Mouse (Mus musculus): ENCODE results near the gene Ypel1. TPM values are rescaled to one million over a fixed set of nuclear protein-coding genes. Genes with fewer than 3 reads are reported as not detected.
A peak's percentile ranks its signal among the peaks of the same experiment; 100 is the strongest.

The Ypel1 gene
- polyA plus RNA-seq, 1 experiment from 2014 or later = 9.9 TPM

DNA sequence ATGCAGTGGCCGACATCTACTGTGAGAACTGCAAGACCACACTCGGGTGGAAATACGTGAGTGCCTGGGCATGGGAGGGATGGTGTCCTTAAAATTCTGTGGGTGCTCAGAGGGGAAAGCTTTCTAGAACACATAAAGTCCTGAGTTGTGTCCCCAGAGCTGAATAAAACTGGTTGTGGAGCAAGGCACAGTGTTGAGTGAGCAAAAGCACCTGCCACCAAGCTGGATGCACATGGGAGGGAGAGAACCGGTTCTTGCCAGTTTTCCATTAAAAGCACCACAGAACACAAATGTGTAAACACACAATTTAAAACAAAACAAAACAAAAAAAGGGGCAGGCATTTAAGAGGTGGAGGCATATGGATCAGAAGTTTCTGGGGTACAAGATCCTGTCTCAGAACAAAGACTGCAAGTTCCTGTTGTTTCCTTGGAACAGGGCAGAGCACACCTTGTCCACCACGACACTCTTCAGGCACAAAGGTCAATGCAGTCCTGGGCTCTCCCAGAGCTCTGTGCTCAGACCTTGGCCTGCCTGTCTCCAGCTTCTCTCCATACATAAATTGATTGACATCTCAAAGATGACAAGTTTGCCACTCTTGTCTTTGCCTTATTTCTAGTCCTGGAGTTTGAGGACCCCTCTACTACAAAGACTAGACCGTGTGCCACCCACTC, 12.8 kb downstream of the Ypel1 start:
- WGBS = 77% methylated on average over 6 of the region's 6 CpGs

DNA sequence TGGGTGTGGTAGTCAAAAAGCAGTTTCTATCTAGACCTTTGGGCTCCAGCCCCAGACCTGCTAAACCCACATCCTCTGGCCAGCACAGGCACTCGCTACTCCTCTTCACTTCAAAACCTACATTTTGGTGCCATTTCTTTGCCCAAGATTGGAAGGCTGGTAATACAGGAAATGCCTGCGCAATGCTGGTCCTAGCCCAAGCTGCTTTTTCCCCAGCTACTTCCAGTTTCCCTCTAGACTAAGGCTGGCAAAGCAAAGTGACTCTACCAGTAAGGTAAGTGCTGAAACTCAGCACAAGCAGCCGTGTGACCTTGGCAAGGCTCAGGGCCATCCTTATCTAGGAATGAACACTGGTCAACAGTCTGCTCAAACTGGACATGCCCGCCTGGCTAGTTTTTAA, 16.1 kb downstream of the Ypel1 start:
- no peak overlapping the region for H3K9ac ChIP-seq (ENCODE audit: low read depth, low read length)
- H3K4me2 ChIP-seq (ENCODE audit: low read depth, low read length) = no peak overlapping the region
- H3K27me3 ChIP-seq (replicated peaks; ENCODE audit: control insufficient read depth, insufficient read depth, low read length) = no peaks in the 10 kb centered on the region
- H3K27ac ChIP-seq (ENCODE audit: low read length) = no peak overlapping the region
- no peaks in the 10 kb centered on the region for H3K9me3 ChIP-seq (ENCODE audit: control insufficient read depth, low read length)
- ATAC-seq = peak; percentile 13
- no peak overlapping the region for H3K4me3 ChIP-seq (ENCODE audit: low read length)
- H3K36me3 ChIP-seq (ENCODE audit: control insufficient read depth, insufficient read depth, low read length) = peaks cover 26% of the 10 kb centered on the region
- 0 out of 2 replicates have a peak, but pooled peaks cover 2% of the 10 kb centered on the region for H3K4me1 ChIP-seq (ENCODE audit: control insufficient read depth, insufficient read depth, low read length)
- 78% methylated on average over 4 of the region's 4 CpGs for WGBS

More for the DNA sequence above, 12.8 kb downstream of the Ypel1 start:
- Histone ChIP-seq H3K9me3 (ENCODE audit: control insufficient read depth, low read length) (no peaks in the 10 kb centered on the region), H3K4me1 (ENCODE audit: control insufficient read depth, insufficient read depth, low read length) (0 out of 2 replicates have a peak, but pooled peaks cover 2% of the 10 kb centered on the region), H3K4me2 (ENCODE audit: low read depth, low read length) (no peak overlapping the region), H3K9ac (ENCODE audit: low read depth, low read length) (no peak overlapping the region), H3K27ac (ENCODE audit: low read length) (peak overlapping the region; percentile 27), H3K27me3 (replicated peaks; ENCODE audit: control insufficient read depth, insufficient read depth, low read length) (no peaks in the 10 kb centered on the region), H3K4me3 (ENCODE audit: low read length) (no peak overlapping the region), H3K36me3 (ENCODE audit: control insufficient read depth, insufficient read depth, low read length) (peaks cover 14% of the 10 kb centered on the region)
- peak; percentile 85 for ATAC-seq

DNA sequence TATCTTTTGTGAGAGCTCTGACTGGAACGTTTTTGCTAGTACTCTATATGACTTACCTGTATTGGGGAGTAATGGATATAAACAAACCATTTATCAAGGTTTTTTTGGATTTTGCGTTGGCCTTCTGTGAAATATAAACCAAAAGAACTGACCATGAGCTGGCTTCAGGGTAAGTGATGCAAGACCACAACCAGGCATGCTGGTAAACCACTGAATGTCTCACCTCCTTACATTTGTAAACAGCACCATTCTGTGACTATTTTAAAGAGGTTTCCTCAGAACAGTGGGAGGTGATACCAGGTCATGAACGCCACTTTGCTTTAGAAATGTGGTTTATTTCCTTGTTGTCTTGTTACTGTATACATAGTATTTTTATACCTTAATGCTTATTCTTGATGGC, 16.7 kb downstream of the Ypel1 start:
- Histone ChIP-seq H3K9ac (ENCODE audit: low read depth, low read length) (no peak overlapping the region), H3K27ac (ENCODE audit: low read length) (no peak overlapping the region), H3K27me3 (replicated peaks; ENCODE audit: control insufficient read depth, insufficient read depth, low read length) (no peaks in the 10 kb centered on the region), H3K36me3 (ENCODE audit: control insufficient read depth, insufficient read depth, low read length) (peaks cover 26% of the 10 kb centered on the region), H3K4me1 (ENCODE audit: control insufficient read depth, insufficient read depth, low read length) (0 out of 2 replicates have a peak, but pooled peaks cover 2% of the 10 kb centered on the region), H3K4me3 (ENCODE audit: low read length) (no peak overlapping the region), H3K4me2 (ENCODE audit: low read depth, low read length) (no peak overlapping the region), H3K9me3 (ENCODE audit: control insufficient read depth, low read length) (no peaks in the 10 kb centered on the region)
- ATAC-seq = no peak
- 64% methylated on average over 3 of the region's 3 CpGs for WGBS

DNA sequence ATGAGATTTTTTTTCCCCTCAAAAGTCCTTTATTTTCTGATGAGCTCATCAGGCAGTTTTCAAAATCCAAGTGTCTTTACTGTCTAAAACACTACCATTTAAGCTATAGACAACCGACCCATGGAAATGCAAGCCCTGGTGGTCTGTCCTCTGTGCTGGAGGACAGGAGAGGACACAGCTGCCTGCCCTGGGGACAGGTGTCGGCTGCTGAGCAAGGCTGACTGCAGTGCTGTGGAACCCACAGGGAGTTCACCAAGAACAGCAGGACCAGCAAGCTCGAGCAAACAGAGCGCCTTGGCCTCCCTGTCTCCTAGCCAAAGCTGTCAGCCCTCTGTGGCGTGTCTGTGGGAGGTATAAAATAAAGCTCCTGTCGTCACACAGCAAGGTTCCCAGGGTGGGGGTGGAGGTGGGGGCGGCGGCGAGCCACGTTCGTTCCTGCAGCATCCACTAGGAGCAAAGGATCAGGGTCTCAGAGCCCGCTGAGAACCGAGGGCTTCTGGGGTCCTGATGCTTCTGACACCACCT, 17.2 kb downstream of the Ypel1 start:
- Histone ChIP-seq H3K9me3 (ENCODE audit: control insufficient read depth, low read length) (no peaks in the 10 kb centered on the region), H3K4me3 (ENCODE audit: low read length) (no peak overlapping the region), H3K9ac (ENCODE audit: low read depth, low read length) (no peak overlapping the region), H3K27ac (ENCODE audit: low read length) (no peak overlapping the region), H3K27me3 (replicated peaks; ENCODE audit: control insufficient read depth, insufficient read depth, low read length) (no peaks in the 10 kb centered on the region), H3K36me3 (ENCODE audit: control insufficient read depth, insufficient read depth, low read length) (peaks cover 31% of the 10 kb centered on the region), H3K4me1 (ENCODE audit: control insufficient read depth, insufficient read depth, low read length) (0 out of 2 replicates have a peak, but pooled peaks cover 2% of the 10 kb centered on the region), H3K4me2 (ENCODE audit: low read depth, low read length) (no peak overlapping the region)
- WGBS = 75% methylated on average over 13 of the region's 13 CpGs
- ATAC-seq = no peak

DNA sequence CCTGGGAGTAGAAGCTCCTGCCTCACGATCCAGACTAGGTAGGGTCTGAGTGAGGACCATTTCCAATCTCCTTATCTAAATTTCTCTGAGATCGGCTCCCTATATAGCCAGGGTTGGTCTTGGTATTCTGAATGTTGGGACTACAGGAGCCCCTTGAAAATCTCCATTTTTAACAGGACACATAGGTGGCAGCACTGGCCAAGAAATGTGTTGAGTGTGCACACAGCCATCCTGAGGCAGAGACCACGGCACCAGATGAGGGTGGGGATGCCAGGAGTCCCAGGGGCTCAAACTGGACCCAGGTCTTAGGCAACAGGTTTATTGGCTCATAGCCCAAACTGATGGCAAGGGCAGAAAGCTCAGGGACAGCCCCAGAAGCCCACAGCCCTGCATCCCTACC, 18.9 kb downstream of the Ypel1 start:
- Histone ChIP-seq H3K9me3 (ENCODE audit: control insufficient read depth, low read length) (no peaks in the 10 kb centered on the region), H3K4me3 (ENCODE audit: low read length) (no peak overlapping the region), H3K27ac (ENCODE audit: low read length) (no peak overlapping the region), H3K36me3 (ENCODE audit: control insufficient read depth, insufficient read depth, low read length) (peaks cover 34% of the 10 kb centered on the region), H3K4me2 (ENCODE audit: low read depth, low read length) (no peak overlapping the region), H3K27me3 (replicated peaks; ENCODE audit: control insufficient read depth, insufficient read depth, low read length) (no peaks in the 10 kb centered on the region), H3K4me1 (ENCODE audit: control insufficient read depth, insufficient read depth, low read length) (no peaks in the 10 kb centered on the region), H3K9ac (ENCODE audit: low read depth, low read length) (no peak overlapping the region)
- 66% methylated on average over 3 of the region's 3 CpGs for WGBS
- no peak for ATAC-seq

DNA sequence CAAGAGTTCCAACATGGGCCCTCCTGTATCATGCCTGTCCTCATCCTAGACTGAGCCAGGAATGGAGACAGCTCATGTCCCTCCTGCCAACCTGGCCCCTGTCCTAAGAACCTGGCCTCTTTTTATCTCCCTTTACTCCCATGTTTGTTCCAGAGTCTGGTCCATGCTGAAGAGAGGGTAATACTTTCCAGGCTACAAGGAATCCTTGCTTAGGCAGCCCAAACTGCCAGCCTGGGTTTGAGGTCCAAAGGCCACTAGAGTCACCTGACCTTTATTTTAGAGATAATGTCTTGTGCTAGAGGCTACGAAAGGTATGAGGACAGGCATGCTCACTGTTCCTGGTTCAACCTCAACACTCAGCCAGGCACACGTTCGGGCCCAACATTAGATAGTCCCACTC, 27.4 kb downstream of the Ypel1 start:
- Histone ChIP-seq H3K27me3 (replicated peaks; ENCODE audit: control insufficient read depth, insufficient read depth, low read length) (no peaks in the 10 kb centered on the region), H3K36me3 (ENCODE audit: control insufficient read depth, insufficient read depth, low read length) (peaks cover 26% of the 10 kb centered on the region), H3K9me3 (ENCODE audit: control insufficient read depth, low read length) (no peaks in the 10 kb centered on the region), H3K4me1 (ENCODE audit: control insufficient read depth, insufficient read depth, low read length) (peaks cover 2% of the 10 kb centered on the region; the same call in 1 of the 2 replicates), H3K9ac (ENCODE audit: low read depth, low read length) (no peak overlapping the region), H3K4me2 (ENCODE audit: low read depth, low read length) (no peak overlapping the region), H3K27ac (ENCODE audit: low read length) (peak overlapping the region; percentile 48), H3K4me3 (ENCODE audit: low read length) (no peak overlapping the region)
- WGBS = 80% methylated on average over 3 of the region's 3 CpGs
- ATAC-seq = peak; percentile 78

DNA sequence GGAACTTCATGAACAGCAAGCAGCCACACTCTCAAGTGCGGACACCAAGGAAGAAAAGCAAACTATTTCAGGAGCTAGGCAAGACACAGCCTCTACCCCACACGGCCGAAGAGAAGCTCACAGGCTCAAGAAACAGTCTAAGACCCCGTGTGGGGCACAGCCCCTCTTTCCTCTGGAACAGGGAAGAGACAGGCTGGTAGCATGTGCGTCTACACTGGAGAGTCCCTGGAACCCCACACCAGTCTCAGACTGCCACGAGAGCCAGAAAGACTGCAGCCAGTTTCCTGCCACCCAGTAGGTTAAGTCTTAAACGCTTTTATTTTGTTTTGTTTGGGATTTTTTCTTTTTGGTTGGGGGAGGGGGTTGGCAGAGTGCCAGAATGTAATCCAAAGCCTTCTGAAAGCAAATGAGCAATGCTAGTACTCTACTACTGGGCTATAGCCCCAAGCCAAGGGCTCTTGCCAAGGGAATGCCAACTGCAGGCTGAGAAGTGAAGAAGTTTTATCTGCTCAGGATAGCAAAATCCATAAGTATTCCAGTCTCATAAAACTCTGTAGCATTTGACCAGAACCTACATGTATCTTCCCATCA, 33.2 kb downstream of the Ypel1 start:
- Histone ChIP-seq H3K4me3 (ENCODE audit: low read length) (no peak overlapping the region), H3K27me3 (replicated peaks; ENCODE audit: control insufficient read depth, insufficient read depth, low read length) (no peaks in the 10 kb centered on the region), H3K9ac (ENCODE audit: low read depth, low read length) (no peak overlapping the region), H3K36me3 (ENCODE audit: control insufficient read depth, insufficient read depth, low read length) (peaks cover 9% of the 10 kb centered on the region), H3K27ac (ENCODE audit: low read length) (no peak overlapping the region), H3K4me2 (ENCODE audit: low read depth, low read length) (no peak overlapping the region), H3K9me3 (ENCODE audit: control insufficient read depth, low read length) (no peaks in the 10 kb centered on the region), H3K4me1 (ENCODE audit: control insufficient read depth, insufficient read depth, low read length) (no peaks in the 10 kb centered on the region)
- no peak for ATAC-seq
- WGBS = 66% methylated on average over 7 of the region's 7 CpGs

DNA sequence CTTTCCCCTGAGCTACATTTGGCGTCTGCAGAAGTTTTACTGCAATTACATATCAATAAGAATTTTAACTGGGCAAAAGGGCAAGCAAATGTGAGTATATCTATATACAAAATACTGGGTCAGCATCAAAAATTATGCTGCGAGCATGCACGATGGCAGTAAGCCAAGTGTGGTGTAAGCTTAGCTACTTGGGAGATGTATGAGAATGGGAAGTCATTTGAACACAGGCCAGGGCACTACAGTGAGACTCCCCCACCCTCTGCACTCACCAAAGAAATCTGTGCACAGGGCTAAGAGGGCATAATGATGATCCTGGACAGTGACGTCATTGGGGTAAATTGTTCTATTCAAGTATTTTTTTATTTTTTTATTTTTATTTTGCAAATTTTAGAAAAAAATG, 35.1 kb downstream of the Ypel1 start:
- H3K4me1 ChIP-seq (ENCODE audit: control insufficient read depth, insufficient read depth, low read length) = no peaks in the 10 kb centered on the region
- no peaks in the 10 kb centered on the region for H3K9me3 ChIP-seq (ENCODE audit: control insufficient read depth, low read length)
- no peak overlapping the region for H3K9ac ChIP-seq (ENCODE audit: low read depth, low read length)
- H3K27me3 ChIP-seq (replicated peaks; ENCODE audit: control insufficient read depth, insufficient read depth, low read length) = no peaks in the 10 kb centered on the region
- no peak for ATAC-seq
- peaks cover 6% of the 10 kb centered on the region for H3K36me3 ChIP-seq (ENCODE audit: control insufficient read depth, insufficient read depth, low read length)
- 68% methylated on average over 4 of the region's 4 CpGs for WGBS
- H3K4me2 ChIP-seq (ENCODE audit: low read depth, low read length) = no peak overlapping the region
- no peak overlapping the region for H3K4me3 ChIP-seq (ENCODE audit: low read length)
- H3K27ac ChIP-seq (ENCODE audit: low read length) = no peak overlapping the region

DNA sequence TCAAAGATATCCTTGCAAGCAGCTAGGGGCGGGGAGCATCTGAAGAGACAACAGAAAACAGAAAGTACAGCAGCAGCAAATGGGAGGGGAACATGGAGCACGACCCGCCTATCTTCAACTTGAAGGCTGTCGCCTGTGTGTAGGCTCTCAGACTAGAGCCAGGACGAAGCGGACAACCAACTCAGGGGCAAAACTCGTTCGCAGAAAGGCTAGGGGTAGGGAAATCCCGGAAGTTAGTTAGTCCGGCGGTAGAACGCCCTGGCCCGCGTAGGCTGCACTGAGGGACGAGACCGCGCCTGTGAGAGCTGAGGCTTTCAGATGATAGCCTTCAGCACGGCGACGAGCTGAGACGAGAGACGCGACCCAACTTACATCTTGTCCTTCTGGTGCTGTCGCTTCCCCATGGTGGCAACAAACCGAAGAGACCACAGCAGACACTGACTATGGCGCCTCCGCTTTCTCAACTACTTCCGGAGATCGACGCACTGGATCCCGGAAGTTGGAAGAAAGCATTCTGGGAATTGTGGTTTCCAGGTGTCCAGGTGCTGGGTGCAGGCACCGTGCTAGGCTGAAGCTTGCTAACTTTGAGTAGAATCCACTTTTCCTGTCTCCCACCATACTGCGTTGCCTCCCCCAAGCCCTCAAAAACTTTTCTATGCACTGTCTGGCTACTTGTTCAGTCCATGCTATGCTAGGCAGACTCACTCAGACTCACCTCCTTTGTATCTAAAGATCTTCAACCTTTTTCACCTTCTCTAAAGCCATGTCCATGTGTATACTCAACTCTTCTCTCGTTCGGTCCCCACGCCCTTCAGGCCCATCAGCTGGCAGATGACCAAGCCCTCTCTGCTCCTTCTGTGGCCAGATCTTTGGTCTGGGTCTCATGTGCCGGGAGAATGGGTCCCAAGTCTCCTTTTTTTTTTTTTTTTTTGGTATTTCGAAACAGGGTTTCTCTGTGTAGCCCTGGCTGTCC, 41.6 kb downstream of the Ypel1 start, which contains the start of gene Ppil2:
Gene Ppil2, minus strand, starts transcription at position 487 of the 973 bp plus-strand sequence.
- Histone ChIP-seq H3K27me3 (replicated peaks; ENCODE audit: control insufficient read depth, insufficient read depth, low read length) (no peaks in the 10 kb centered on the region), H3K4me2 (ENCODE audit: low read depth, low read length) (peak within 1 kb of the TSS; percentile 52), H3K9me3 (ENCODE audit: control insufficient read depth, low read length) (no peaks in the 10 kb centered on the region), H3K4me1 (ENCODE audit: control insufficient read depth, insufficient read depth, low read length) (peaks cover 5% of the 10 kb centered on the region), H3K36me3 (ENCODE audit: control insufficient read depth, insufficient read depth, low read length) (no peaks in the 10 kb centered on the region), H3K4me3 (ENCODE audit: low read length) (peak within 1 kb of the TSS; percentile 92), H3K27ac (ENCODE audit: low read length) (peak within 1 kb of the TSS; percentile 54; the same call in 1 of the 2 replicates), H3K9ac (ENCODE audit: low read depth, low read length) (peak within 1 kb of the TSS; percentile 86)
- WGBS = 9% methylated on average over 38 of the region's 38 CpGs
- peak; percentile 90 for ATAC-seq

All from intestine, embryonic 16.5 days (tissue).